Mouse (Mus musculus): ENCODE results near the gene Tmem265. TPM values are rescaled to one million over a fixed set of nuclear protein-coding genes. Genes with fewer than 3 reads are reported as not detected.

The Tmem265 gene
- total and polyA plus RNA-seq, 3 experiments = not detected

DNA sequence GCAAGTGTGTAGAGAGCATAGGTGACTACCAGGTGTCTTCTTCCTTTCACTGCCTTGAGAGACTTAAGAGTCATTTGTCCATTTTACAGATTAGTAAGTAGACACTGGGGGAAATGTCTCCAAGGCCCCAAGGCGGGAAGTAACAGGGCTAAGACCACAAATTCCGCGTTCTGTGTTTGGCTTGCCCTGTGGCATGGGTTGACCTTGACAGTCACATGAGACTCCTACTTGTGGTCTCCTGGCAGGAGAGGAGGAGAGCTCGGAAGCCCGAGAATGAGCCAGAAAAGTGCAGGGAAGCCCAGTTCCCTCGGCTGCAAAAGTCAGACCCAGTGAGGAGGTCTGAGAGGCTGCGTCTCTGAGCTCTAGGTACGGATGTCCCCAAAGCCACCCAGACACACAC is 52.3 kb downstream of the Tmem265 start:
- no peaks in the 10 kb centered on the region for H3K27me3 ChIP-seq (ENCODE audit: control insufficient read depth, insufficient read depth, low read length)
- DNase-seq = no peak
- 68% methylated on average over 8 of the region's 8 CpGs for WGBS
- intact Hi-C loops (cut with DNase I) = loop anchor here (5.0 kb wide), 1 partner anchor 266 kb away; the partner anchor contains the start of gene Zfp768
- H3K27ac ChIP-seq = peak overlapping the region; percentile 89; the same call in 1 of the 2 replicates
- no peak overlapping the region for H3K9ac ChIP-seq (ENCODE audit: low read depth, low read length)
- no peaks in the 10 kb centered on the region for H3K79me2 ChIP-seq (replicated peaks; ENCODE audit: control insufficient read depth, insufficient read depth, low read length)
- peaks cover 5% of the 10 kb centered on the region for H3K4me1 ChIP-seq (ENCODE audit: control insufficient read depth, insufficient read depth, low read length)
- H3K4me3 ChIP-seq = no peak overlapping the region
- no peak for TF ChIP-seq CTCF (IDR thresholded peaks at IDR 0.05)
- no peak; the same call in 1 of the 2 replicates for TF ChIP-seq POLR2A (IDR thresholded peaks at IDR 0.05; ENCODE audit: insufficient read depth, low read depth, low read length)
- no peak for TF ChIP-seq EP300 (IDR thresholded peaks at IDR 0.05; ENCODE audit: insufficient read depth, low read depth, low read length)
- H3K36me3 ChIP-seq (ENCODE audit: control insufficient read depth, insufficient read depth, low read length) = no peaks in the 10 kb centered on the region

GRCm38 (mm10) chr7:127614091-127614490 is 52.9 kb downstream of the Tmem265 start:
- H3K36me3 ChIP-seq (ENCODE audit: control insufficient read depth, insufficient read depth, low read length) = no peaks in the 10 kb centered on the region
- no peak for DNase-seq
- H3K27ac ChIP-seq = peak overlapping the region; percentile 89
- intact Hi-C loops (cut with DNase I) = loop anchor here (5.0 kb wide), 1 partner anchor 267 kb away; the partner anchor contains the start of gene Zfp768
- H3K9ac ChIP-seq (ENCODE audit: low read depth, low read length) = peak overlapping the region; percentile 90
- H3K4me1 ChIP-seq (ENCODE audit: control insufficient read depth, insufficient read depth, low read length) = peaks cover 5% of the 10 kb centered on the region
- WGBS = 22% methylated on average over 8 of the region's 8 CpGs
- no peaks in the 10 kb centered on the region for H3K27me3 ChIP-seq (ENCODE audit: control insufficient read depth, insufficient read depth, low read length)
- TF ChIP-seq POLR2A (IDR thresholded peaks at IDR 0.05; ENCODE audit: insufficient read depth, low read depth, low read length) (no peak), EP300 (IDR thresholded peaks at IDR 0.05; ENCODE audit: insufficient read depth, low read depth, low read length) (no peak), CTCF (IDR thresholded peaks at IDR 0.05) (no peak)
- peak overlapping the region; percentile 99 for H3K4me3 ChIP-seq
- no peaks in the 10 kb centered on the region for H3K79me2 ChIP-seq (replicated peaks; ENCODE audit: control insufficient read depth, insufficient read depth, low read length)

DNA sequence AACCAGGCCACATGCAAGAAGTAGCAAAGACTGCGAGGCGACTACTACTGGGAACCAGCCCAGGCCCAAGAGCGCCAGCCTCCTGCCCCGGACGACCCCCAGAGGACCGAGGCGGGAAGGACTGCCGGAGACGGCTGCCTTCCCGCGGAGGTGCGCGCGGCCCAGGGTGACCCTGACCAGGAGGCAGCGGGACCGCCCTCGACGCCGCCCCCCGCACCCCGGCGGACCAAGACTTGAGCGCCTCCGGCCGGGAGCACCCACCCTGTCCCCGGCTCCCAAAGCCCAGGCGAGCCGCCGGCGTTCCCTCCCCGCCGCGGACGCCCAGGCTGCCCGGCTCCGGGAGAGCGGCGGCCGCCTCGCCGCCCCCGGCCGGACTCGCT is 53.3 kb downstream of the Tmem265 start:
- TF ChIP-seq EP300 (IDR thresholded peaks at IDR 0.05; ENCODE audit: insufficient read depth, low read depth, low read length) (no peak), CTCF (IDR thresholded peaks at IDR 0.05) (peak; percentile 11; the same call in 1 of the 2 replicates), POLR2A (IDR thresholded peaks at IDR 0.05; ENCODE audit: insufficient read depth, low read depth, low read length) (no peak; the same call in 1 of the 2 replicates)
- Histone ChIP-seq H3K27me3 (ENCODE audit: control insufficient read depth, insufficient read depth, low read length) (no peaks in the 10 kb centered on the region), H3K4me1 (ENCODE audit: control insufficient read depth, insufficient read depth, low read length) (peaks cover 5% of the 10 kb centered on the region), H3K27ac (peak overlapping the region; percentile 89), H3K4me3 (peak overlapping the region; percentile 99), H3K79me2 (replicated peaks; ENCODE audit: control insufficient read depth, insufficient read depth, low read length) (no peaks in the 10 kb centered on the region), H3K9ac (ENCODE audit: low read depth, low read length) (peak overlapping the region; percentile 90), H3K36me3 (ENCODE audit: control insufficient read depth, insufficient read depth, low read length) (no peaks in the 10 kb centered on the region)
- intact Hi-C loops (cut with DNase I) = loop anchor here (5.0 kb wide), 1 partner anchor 267 kb away; the partner anchor contains the start of gene Zfp768
- peak; percentile 77 to 79 for DNase-seq
- WGBS = 1% methylated on average over 37 of the region's 44 CpGs

- TF ChIP-seq EP300 (IDR thresholded peaks at IDR 0.05; ENCODE audit: insufficient read depth, low read depth, low read length) (no peak), CTCF (IDR thresholded peaks at IDR 0.05) (no peak), POLR2A (IDR thresholded peaks at IDR 0.05; ENCODE audit: insufficient read depth, low read depth, low read length) (peak; percentile 62)
- H3K4me1 ChIP-seq (ENCODE audit: control insufficient read depth, insufficient read depth, low read length) = peaks cover 5% of the 10 kb centered on the region
Observed at GRCm38 (mm10) chr7:127614891-127615843, 54.0 kb downstream of the Tmem265 start, which contains the start of gene Zfp629. Gene Zfp629, minus strand, starts transcription at chr7:127615797.

GRCm38 (mm10) chr7:127616336-127616735 is 55.1 kb downstream of the Tmem265 start:
- H3K79me2 ChIP-seq (replicated peaks; ENCODE audit: control insufficient read depth, insufficient read depth, low read length) = no peaks in the 10 kb centered on the region
- H3K4me1 ChIP-seq (ENCODE audit: control insufficient read depth, insufficient read depth, low read length) = peaks cover 5% of the 10 kb centered on the region
- 36% methylated on average over 1 of the region's 1 CpGs for WGBS
- intact Hi-C loops (cut with DNase I) = loop anchor here (5.0 kb wide), 1 partner anchor 261 kb away; the partner anchor contains the start of genes Zfp646 and Zfp668
- H3K4me3 ChIP-seq = no peak overlapping the region
- H3K36me3 ChIP-seq (ENCODE audit: control insufficient read depth, insufficient read depth, low read length) = no peaks in the 10 kb centered on the region
- no peak for DNase-seq
- no peak overlapping the region for H3K9ac ChIP-seq (ENCODE audit: low read depth, low read length)
- no peaks in the 10 kb centered on the region for H3K27me3 ChIP-seq (ENCODE audit: control insufficient read depth, insufficient read depth, low read length)
- no peak for TF ChIP-seq POLR2A (IDR thresholded peaks at IDR 0.05; ENCODE audit: insufficient read depth, low read depth, low read length)
- TF ChIP-seq EP300 (IDR thresholded peaks at IDR 0.05; ENCODE audit: insufficient read depth, low read depth, low read length) = no peak
- no peak for TF ChIP-seq CTCF (IDR thresholded peaks at IDR 0.05)
- H3K27ac ChIP-seq = no peak overlapping the region

More at GRCm38 (mm10) chr7:127614891-127615843, 54.0 kb downstream of the Tmem265 start, which contains the start of gene Zfp629:
- no peaks in the 10 kb centered on the region for H3K27me3 ChIP-seq (ENCODE audit: control insufficient read depth, insufficient read depth, low read length)
- DNase-seq = peak; percentile 81 to 82
- under 1% methylated on average over 27 of the region's 50 CpGs for WGBS
- no peaks in the 10 kb centered on the region for H3K79me2 ChIP-seq (replicated peaks; ENCODE audit: control insufficient read depth, insufficient read depth, low read length)
- H3K36me3 ChIP-seq (ENCODE audit: control insufficient read depth, insufficient read depth, low read length) = no peaks in the 10 kb centered on the region
- intact Hi-C loops (cut with DNase I) = loop anchor here (5.0 kb wide), 2 partner anchors 262 to 268 kb away; partner anchors contain the start of genes Zfp646, Zfp668 and Zfp768
- peak within 1 kb of the TSS; percentile 89 for H3K27ac ChIP-seq
- peak within 1 kb of the TSS; percentile 99 for H3K4me3 ChIP-seq
- peak within 1 kb of the TSS; percentile 90 for H3K9ac ChIP-seq (ENCODE audit: low read depth, low read length)

Other genes starting within 250 kb of the Tmem265 start
- 10 to 100 TPM; 36.5 to 37.2 TPM for gene Zfp768, start 215.8 kb upstream of the Tmem265 start, total RNA-seq (2021)
- gene Zfp768, start 215.8 kb upstream of the Tmem265 start, polyA plus RNA-seq (2012; rRNA removed) = 30.8 and 31.6 TPM in 2 replicates
- gene Zfp747, start 185.3 kb upstream of the Tmem265 start, total RNA-seq (2021) = 1 to 10 TPM; 4.3 to 5.3 TPM
- 2.9 and 3.9 TPM in 2 replicates for gene Zfp747, start 185.3 kb upstream of the Tmem265 start, polyA plus RNA-seq (2012; rRNA removed)
- 1 to 10 TPM; 2.3 to 2.4 TPM for gene 9130019O22Rik, start 174.2 kb upstream of the Tmem265 start, total RNA-seq (2021)
- gene 9130019O22Rik, start 174.2 kb upstream of the Tmem265 start, polyA plus RNA-seq (2012; rRNA removed) = 1.7 and 2.4 TPM in 2 replicates
- 1 to 10 TPM; 3.1 to 4.0 TPM for gene E430018J23Rik, start 167.8 kb upstream of the Tmem265 start, total RNA-seq (2021)
- gene E430018J23Rik, start 167.8 kb upstream of the Tmem265 start, polyA plus RNA-seq (2012; rRNA removed) = 3.1 and 3.5 TPM in 2 replicates
- gene Zfp764, start 154.6 kb upstream of the Tmem265 start, total RNA-seq (2021) = 1 to 10 TPM; 3.2 TPM
- gene Zfp764, start 154.6 kb upstream of the Tmem265 start, polyA plus RNA-seq (2012; rRNA removed) = 2.6 and 3.5 TPM in 2 replicates
- 1 to 10 TPM; 3.3 to 3.8 TPM for gene Zfp688, start 139.3 kb upstream of the Tmem265 start, total RNA-seq (2021)
- gene Zfp688, start 139.3 kb upstream of the Tmem265 start, polyA plus RNA-seq (2012; rRNA removed) = 4.9 and 8.1 TPM in 2 replicates
- gene Zfp689, start 112.2 kb upstream of the Tmem265 start, total RNA-seq (2021) = 1 to 10 TPM in 1 of 2 experiments, under 1 TPM in 1; 0.93 to 1.5 TPM
- 1.8 and 2.0 TPM in 2 replicates for gene Zfp689, start 112.2 kb upstream of the Tmem265 start, polyA plus RNA-seq (2012; rRNA removed)
- 10 to 100 TPM; 23.1 to 28.0 TPM for gene Prr14, start 101.8 kb upstream of the Tmem265 start, total RNA-seq (2021)
- gene Prr14, start 101.8 kb upstream of the Tmem265 start, polyA plus RNA-seq (2012; rRNA removed) = 45.6 and 61.6 TPM in 2 replicates
- gene Fbrs, start 82.2 kb upstream of the Tmem265 start, total RNA-seq (2021) = 10 to 100 TPM; 31.2 to 33.9 TPM
- gene Fbrs, start 82.2 kb upstream of the Tmem265 start, polyA plus RNA-seq (2012; rRNA removed) = 13.4 and 16.4 TPM in 2 replicates
- gene Srcap, start 49.4 kb upstream of the Tmem265 start, total RNA-seq (2021) = 10 to 100 TPM; 53.1 to 55.8 TPM
- gene Srcap, start 49.4 kb upstream of the Tmem265 start, polyA plus RNA-seq (2012; rRNA removed) = 15.3 and 16.7 TPM in 2 replicates
- gene Gm42715, start 41.8 kb upstream of the Tmem265 start, total RNA-seq (2021) = 1 to 10 TPM; 7.8 to 8.2 TPM
- gene Gm42715, start 41.8 kb upstream of the Tmem265 start, polyA plus RNA-seq (2012; rRNA removed) = 7.9 and 9.3 TPM in 2 replicates
- gene Phkg2, start 11.9 kb downstream of the Tmem265 start, total RNA-seq (2021) = 10 to 100 TPM; 13.9 to 17.5 TPM
- gene Phkg2, start 11.9 kb downstream of the Tmem265 start, polyA plus RNA-seq (2012; rRNA removed) = 30.1 and 40.1 TPM in 2 replicates
- 10 to 100 TPM; 10.4 to 11.7 TPM for gene Ccdc189, start 27.2 kb downstream of the Tmem265 start, total RNA-seq (2021)
- gene Ccdc189, start 27.2 kb downstream of the Tmem265 start, polyA plus RNA-seq (2012; rRNA removed) = 10.6 and 11.4 TPM in 2 replicates
- 10 to 100 TPM; 41.0 to 44.8 TPM for gene Rnf40, start 27.4 kb downstream of the Tmem265 start, total RNA-seq (2021)
- gene Rnf40, start 27.4 kb downstream of the Tmem265 start, polyA plus RNA-seq (2012; rRNA removed) = 18.2 and 27.3 TPM in 2 replicates
- 10 to 100 TPM; 17.7 to 24.9 TPM for gene Zfp629, start 54.4 kb downstream of the Tmem265 start, total RNA-seq (2021)
- gene Zfp629, start 54.4 kb downstream of the Tmem265 start, polyA plus RNA-seq (2012; rRNA removed) = 12.5 and 20.9 TPM in 2 replicates
- 10 to 100 TPM; 34.1 to 34.5 TPM for gene Bcl7c, start 147.5 kb downstream of the Tmem265 start, total RNA-seq (2021)
- 13.5 and 13.6 TPM in 2 replicates for gene Bcl7c, start 147.5 kb downstream of the Tmem265 start, polyA plus RNA-seq (2012; rRNA removed)
- gene Ctf1, start 151.3 kb downstream of the Tmem265 start, total RNA-seq (2021) = 1 to 10 TPM; 6.6 to 8.7 TPM
- gene Ctf1, start 151.3 kb downstream of the Tmem265 start, polyA plus RNA-seq (2012; rRNA removed) = 15.3 and 24.5 TPM in 2 replicates
- gene Ctf2, start 170.8 kb downstream of the Tmem265 start, total RNA-seq (2021) = not detected
- gene Ctf2, start 170.8 kb downstream of the Tmem265 start, polyA plus RNA-seq (2012; rRNA removed) = not detected in 2 replicates
- 1 to 10 TPM; 3.3 to 3.4 TPM for gene Fbxl19, start 183.2 kb downstream of the Tmem265 start, total RNA-seq (2021)
- 4.1 and 4.8 TPM in 2 replicates for gene Fbxl19, start 183.2 kb downstream of the Tmem265 start, polyA plus RNA-seq (2012; rRNA removed)
- 10 to 100 TPM; 21.9 to 23.5 TPM for gene Orai3, start 208.4 kb downstream of the Tmem265 start, total RNA-seq (2021)
- gene Orai3, start 208.4 kb downstream of the Tmem265 start, polyA plus RNA-seq (2012; rRNA removed) = 27.5 and 31.7 TPM in 2 replicates
- gene Setd1a, start 215.3 kb downstream of the Tmem265 start, total RNA-seq (2021) = 10 to 100 TPM; 16.3 to 18.5 TPM
- gene Setd1a, start 215.3 kb downstream of the Tmem265 start, polyA plus RNA-seq (2012; rRNA removed) = 7.1 and 8.6 TPM in 2 replicates
- gene Gm49388, start 224.2 kb downstream of the Tmem265 start, total RNA-seq (2021) = 1 to 10 TPM; 1.6 to 2.6 TPM
- not detected in 2 replicates for gene Gm49388, start 224.2 kb downstream of the Tmem265 start, polyA plus RNA-seq (2012; rRNA removed)
- 10 to 100 TPM in 1 of 2 experiments, 1 to 10 TPM in 1; 9.8 to 12.9 TPM for gene Hsd3b7, start 239.2 kb downstream of the Tmem265 start, total RNA-seq (2021)
- gene Hsd3b7, start 239.2 kb downstream of the Tmem265 start, polyA plus RNA-seq (2012; rRNA removed) = 37.0 and 45.0 TPM in 2 replicates

Data from heart, adult 2 months (tissue).